Mouse (Mus musculus): Measurements from ENCODE around the gene Fxn. TPM values are rescaled to one million over a fixed set of nuclear protein-coding genes. Genes with fewer than 3 reads are reported as not detected.

Fxn gene
- polyA plus RNA-seq, 1 experiment from 2014 or later: 44.6 TPM

DNA sequence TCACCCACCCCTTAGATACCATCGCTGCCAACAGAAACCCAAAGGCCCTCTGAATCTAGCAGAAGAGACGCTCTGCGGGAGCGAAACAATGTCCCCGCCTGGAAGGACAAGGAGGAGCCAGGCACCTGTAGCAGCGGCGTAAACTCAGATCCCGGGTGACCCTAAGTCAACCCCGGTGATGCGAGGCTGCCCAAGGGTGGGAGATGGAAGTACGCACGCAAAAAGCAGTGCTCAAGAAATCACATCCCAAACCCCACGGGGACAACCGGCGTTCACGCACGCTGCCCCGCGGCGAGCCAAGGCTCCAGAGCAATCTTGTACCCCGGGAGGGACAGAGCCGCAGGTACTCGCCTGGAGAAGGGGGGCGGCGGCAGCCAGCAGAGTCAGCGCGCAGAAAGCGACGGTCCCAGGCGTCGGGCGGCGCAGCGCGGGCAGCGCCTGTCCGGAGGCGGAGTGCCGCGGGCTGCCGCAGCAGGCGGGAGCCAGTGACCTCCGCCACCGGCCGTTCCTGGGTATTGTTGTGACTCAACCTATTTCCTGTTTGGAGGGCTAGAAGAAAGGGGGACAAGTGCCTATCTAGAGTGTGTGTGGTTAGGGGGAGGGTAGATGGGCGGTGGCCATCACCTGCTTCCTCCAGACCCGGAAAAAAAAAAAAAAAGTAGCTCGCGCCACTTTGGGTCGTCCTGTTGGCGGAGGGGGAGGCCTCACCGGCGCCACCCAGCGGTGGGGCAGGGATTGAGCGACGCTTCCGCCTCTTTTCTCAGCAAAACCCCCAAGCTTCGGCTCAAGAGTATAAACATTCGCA, 55.7 kb downstream of the Fxn start, which contains the start of gene Tjp2:
Tjp2 (minus strand) TSS at position 531 of the 805 bp plus-strand sequence.
- peak within 1 kb of the TSS; percentile 56 for H3K9ac ChIP-seq
- H3K27me3 ChIP-seq: peaks cover 48% of the 10 kb centered on the region
- peak within 1 kb of the TSS; percentile 82 for H3K4me2 ChIP-seq (replicated peaks)
- WGBS: under 1% methylated on average over 59 of the region's 59 CpGs
- H3K9me3 ChIP-seq (replicated peaks): no peaks in the 10 kb centered on the region
- peaks cover 11% of the 10 kb centered on the region for H3K4me1 ChIP-seq
- peak within 1 kb of the TSS; percentile 44 for H3K4me3 ChIP-seq
- no peaks in the 10 kb centered on the region for H3K36me3 ChIP-seq
- ATAC-seq (ENCODE audit: low FRiP score): peak; percentile 63; the same call in 1 of the 2 replicates
- H3K27ac ChIP-seq: no peak within 1 kb of the TSS

DNA sequence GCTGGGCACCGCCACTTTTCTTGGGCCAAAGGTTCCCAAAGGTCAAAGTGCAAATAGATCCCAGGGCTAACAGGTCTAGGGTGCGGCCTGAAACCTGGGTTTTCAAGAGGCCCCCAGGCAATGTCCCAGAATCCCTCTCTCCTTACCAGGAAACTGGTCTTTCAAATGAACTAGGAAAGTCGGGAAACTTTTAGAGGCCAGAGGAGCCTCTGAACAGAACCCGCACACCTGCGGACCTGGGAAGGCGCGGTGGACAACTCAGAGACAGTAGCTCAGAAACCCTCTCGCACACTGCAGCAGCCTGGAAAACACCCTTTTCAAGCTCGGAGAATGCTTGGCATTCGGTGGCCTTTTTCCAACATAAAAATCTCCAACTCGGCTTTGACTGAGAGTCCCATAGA, 56.6 kb downstream of the Fxn start:
- peak overlapping the region; percentile 44; the same call in 1 of the 2 replicates for H3K4me3 ChIP-seq
- H3K4me2 ChIP-seq (replicated peaks): peak overlapping the region; percentile 82
- peaks cover 48% of the 10 kb centered on the region for H3K27me3 ChIP-seq
- H3K9ac ChIP-seq: no peak overlapping the region
- no peaks in the 10 kb centered on the region for H3K36me3 ChIP-seq
- 12% methylated on average over 11 of the region's 11 CpGs for whole genome bisulfite sequencing
- peaks cover 11% of the 10 kb centered on the region for H3K4me1 ChIP-seq
- no peak overlapping the region for H3K27ac ChIP-seq
- no peak for ATAC-seq (ENCODE audit: low FRiP score)
- no peaks in the 10 kb centered on the region for H3K9me3 ChIP-seq (replicated peaks)

DNA sequence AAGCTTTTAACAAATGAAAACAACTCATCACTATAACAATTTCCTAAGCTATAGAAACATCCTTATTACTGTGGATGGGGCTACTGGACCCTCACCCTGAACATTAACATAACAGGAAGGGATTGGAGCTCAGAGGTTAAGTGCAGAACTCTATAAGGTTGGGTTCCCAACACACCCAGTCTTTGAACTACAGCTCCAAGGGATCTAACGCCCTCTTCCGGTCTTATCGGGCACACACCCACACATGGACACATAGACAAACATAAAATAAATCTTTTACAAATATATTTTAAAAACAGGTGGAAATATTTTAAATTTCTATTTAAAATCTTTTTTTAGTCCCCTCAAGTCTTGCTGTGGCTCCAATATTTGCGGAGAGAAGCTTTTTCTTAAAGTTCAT, 59.0 kb downstream of the Fxn start:
- Histone ChIP-seq H3K4me3 (no peak overlapping the region), H3K4me1 (peaks cover 11% of the 10 kb centered on the region), H3K4me2 (replicated peaks) (no peak overlapping the region), H3K9me3 (replicated peaks) (no peaks in the 10 kb centered on the region), H3K36me3 (no peaks in the 10 kb centered on the region), H3K27me3 (peaks cover 42% of the 10 kb centered on the region), H3K27ac (no peak overlapping the region), H3K9ac (no peak overlapping the region)
- ATAC-seq (ENCODE audit: low FRiP score): no peak
- WGBS: 90% methylated on average over 4 of the region's 4 CpGs

DNA sequence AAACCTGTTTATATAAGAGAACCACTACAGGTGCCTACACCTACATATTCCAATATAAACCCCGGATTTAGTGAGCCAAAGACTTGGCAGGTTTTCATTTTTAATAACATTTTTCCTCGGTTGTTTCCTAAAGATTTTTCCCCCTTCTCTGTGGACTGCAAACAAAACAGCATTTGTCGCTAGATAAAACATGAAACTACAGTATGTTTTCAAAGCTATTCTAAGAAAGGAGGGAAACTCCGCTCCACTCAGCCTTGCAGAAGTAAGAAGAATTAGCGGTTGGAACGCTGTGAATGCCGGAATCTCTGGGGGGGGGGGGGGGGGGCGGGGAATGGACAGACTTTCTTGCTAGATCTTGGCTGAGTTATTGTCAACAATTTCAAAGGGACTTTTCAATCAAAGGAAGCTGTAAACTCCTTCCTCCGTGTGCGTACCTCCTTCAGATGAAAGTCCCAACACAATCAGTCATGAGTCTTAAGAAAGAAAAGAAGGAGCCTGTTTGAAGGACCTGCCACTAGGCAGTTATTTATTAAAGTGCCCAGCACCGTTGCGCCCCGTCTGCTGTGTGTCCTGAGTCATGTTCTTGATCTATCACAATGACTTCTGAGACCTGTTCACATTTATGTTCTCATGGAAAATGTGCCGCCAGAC, 59.5 kb downstream of the Fxn start:
- Histone ChIP-seq H3K27me3 (peaks cover 38% of the 10 kb centered on the region), H3K9ac (no peak overlapping the region), H3K4me2 (replicated peaks) (no peak overlapping the region), H3K9me3 (replicated peaks) (no peaks in the 10 kb centered on the region), H3K36me3 (no peaks in the 10 kb centered on the region), H3K4me3 (no peak overlapping the region), H3K27ac (no peak overlapping the region), H3K4me1 (peaks cover 11% of the 10 kb centered on the region)
- ATAC-seq (ENCODE audit: low FRiP score): no peak
- WGBS: 43% methylated on average over 14 of the region's 14 CpGs

DNA sequence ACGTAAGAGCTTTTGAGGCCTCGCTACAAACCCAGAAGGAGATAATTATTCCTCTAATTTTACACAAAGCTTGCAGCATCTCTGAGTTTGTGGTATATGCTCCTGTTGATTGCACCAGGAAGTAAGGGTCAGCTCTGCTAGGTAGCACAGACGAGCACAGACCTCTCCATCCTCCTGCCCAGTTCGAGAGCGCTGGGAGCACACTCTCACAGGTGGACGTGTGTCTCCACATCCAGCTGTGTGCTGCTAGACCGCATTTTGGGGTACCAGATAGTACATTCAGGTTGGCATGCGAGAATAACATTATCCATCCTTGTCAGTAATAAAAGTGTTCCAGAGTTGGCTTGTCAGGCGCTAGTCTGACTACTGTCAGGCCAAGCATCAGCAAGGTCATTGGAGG, 61.4 kb downstream of the Fxn start:
- Histone ChIP-seq H3K27ac (no peak overlapping the region), H3K36me3 (no peaks in the 10 kb centered on the region), H3K27me3 (peaks cover 19% of the 10 kb centered on the region), H3K4me1 (no peaks in the 10 kb centered on the region), H3K9me3 (replicated peaks) (no peaks in the 10 kb centered on the region), H3K4me2 (replicated peaks) (no peak overlapping the region), H3K9ac (no peak overlapping the region), H3K4me3 (no peak overlapping the region)
- no peak for ATAC-seq (ENCODE audit: low FRiP score)
- WGBS: 73% methylated on average over 9 of the region's 9 CpGs

DNA sequence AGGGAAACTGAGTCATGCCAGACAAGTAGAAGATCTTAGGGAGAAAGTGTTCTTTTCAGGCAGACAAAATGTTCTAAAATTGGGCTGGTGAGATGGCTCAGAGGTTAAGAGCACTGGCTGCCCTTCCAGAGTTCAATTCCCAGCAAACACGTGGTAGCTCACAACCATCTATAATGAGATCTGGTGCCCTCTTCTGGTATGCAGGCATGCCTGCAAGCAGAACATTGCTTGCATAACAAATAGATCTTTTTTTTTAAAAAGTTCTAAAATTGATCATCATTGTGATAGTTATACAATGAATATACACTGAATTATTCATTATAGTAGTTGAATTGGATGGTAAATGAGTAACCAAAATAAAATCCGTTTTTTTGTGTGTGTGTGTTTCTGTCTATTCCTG, 62.1 kb downstream of the Fxn start:
- H3K4me3 ChIP-seq: no peak overlapping the region
- no peak for ATAC-seq (ENCODE audit: low FRiP score)
- H3K4me1 ChIP-seq: no peaks in the 10 kb centered on the region
- H3K9ac ChIP-seq: no peak overlapping the region
- 47% methylated on average over 2 of the region's 2 CpGs for WGBS
- no peaks in the 10 kb centered on the region for H3K9me3 ChIP-seq (replicated peaks)
- peaks cover 12% of the 10 kb centered on the region for H3K27me3 ChIP-seq
- H3K4me2 ChIP-seq (replicated peaks): no peak overlapping the region
- no peaks in the 10 kb centered on the region for H3K36me3 ChIP-seq
- H3K27ac ChIP-seq: no peak overlapping the region

DNA sequence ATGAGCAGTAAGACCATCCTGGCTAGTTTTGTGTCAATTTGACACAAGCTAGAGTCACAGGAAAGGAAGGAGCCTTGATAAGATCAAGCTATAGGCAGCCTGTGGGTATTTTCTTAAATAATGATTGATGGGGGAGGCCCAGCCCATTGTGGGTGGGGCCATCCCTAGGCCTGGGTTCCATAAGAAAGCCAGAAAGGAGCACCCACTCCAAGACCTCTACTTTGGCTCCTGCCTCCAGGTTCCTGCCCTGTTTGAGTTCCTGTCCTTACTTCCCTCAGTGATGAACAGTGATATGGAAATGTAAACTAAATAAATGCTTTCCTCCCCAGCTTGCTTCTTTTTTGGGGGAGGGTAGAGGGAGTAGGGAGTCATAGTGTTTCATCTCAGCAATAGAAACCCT, 62.6 kb downstream of the Fxn start:
- H3K27me3 ChIP-seq: peaks cover 8% of the 10 kb centered on the region
- no peak for ATAC-seq (ENCODE audit: low FRiP score)
- no peak overlapping the region for H3K27ac ChIP-seq
- no peaks in the 10 kb centered on the region for H3K36me3 ChIP-seq
- H3K4me1 ChIP-seq: 0 out of 2 replicates have a peak, but pooled peaks cover 2% of the 10 kb centered on the region
- H3K4me3 ChIP-seq: no peak overlapping the region
- no peak overlapping the region for H3K4me2 ChIP-seq (replicated peaks)
- H3K9me3 ChIP-seq (replicated peaks): no peaks in the 10 kb centered on the region
- H3K9ac ChIP-seq: no peak overlapping the region

DNA sequence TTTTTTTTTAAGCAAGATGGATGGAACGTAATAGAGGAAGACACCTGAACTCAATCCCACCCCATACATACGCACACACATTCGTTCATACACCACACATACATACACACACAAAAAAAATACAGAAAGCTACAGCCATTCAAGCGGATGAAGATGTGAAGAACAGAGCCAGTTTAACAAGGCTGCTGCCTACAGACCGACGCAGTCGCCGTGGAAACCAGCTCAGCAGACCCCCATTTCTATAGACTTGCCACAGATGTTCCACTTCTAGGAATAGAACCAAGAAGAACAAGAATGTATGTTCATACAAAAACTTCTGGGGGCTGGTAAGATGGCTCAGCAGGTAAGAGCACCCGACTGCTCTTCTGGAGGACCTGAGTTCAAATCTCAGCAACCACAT, 63.6 kb downstream of the Fxn start:
- Histone ChIP-seq H3K27ac (no peak overlapping the region), H3K4me2 (replicated peaks) (no peak overlapping the region), H3K4me3 (no peak overlapping the region), H3K9me3 (replicated peaks) (no peaks in the 10 kb centered on the region), H3K36me3 (no peaks in the 10 kb centered on the region), H3K4me1 (0 out of 2 replicates have a peak, but pooled peaks cover 5% of the 10 kb centered on the region), H3K27me3 (no peaks in the 10 kb centered on the region), H3K9ac (no peak overlapping the region)
- ATAC-seq (ENCODE audit: low FRiP score): no peak
- 73% methylated on average over 9 of the region's 9 CpGs for WGBS

DNA sequence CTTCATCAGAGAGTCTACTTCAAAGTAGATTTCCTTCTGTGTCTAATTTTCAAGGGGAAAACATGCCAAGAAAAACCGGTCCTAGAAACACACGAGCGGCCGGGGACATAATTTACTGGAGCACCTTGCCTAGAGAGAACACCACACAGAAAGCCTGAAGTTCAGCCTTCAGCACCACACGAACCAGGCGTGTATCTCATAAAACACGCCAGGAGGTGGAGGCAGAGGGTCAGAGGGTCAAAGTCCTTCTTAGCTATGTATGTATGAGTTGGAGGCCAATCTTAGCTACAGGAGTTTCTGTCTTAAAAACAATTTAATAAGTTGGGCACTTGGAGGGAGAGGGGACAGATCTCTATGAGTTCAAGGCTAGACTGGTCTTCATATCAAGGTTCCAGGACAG, 65.5 kb downstream of the Fxn start:
- Histone ChIP-seq H3K27me3 (no peaks in the 10 kb centered on the region), H3K4me3 (no peak overlapping the region), H3K4me1 (0 out of 2 replicates have a peak, but pooled peaks cover 5% of the 10 kb centered on the region), H3K9me3 (replicated peaks) (no peaks in the 10 kb centered on the region), H3K27ac (no peak overlapping the region), H3K4me2 (replicated peaks) (no peak overlapping the region), H3K36me3 (no peaks in the 10 kb centered on the region), H3K9ac (no peak overlapping the region)
- ATAC-seq (ENCODE audit: low FRiP score): no peak
- 79% methylated on average over 7 of the region's 7 CpGs for WGBS

DNA sequence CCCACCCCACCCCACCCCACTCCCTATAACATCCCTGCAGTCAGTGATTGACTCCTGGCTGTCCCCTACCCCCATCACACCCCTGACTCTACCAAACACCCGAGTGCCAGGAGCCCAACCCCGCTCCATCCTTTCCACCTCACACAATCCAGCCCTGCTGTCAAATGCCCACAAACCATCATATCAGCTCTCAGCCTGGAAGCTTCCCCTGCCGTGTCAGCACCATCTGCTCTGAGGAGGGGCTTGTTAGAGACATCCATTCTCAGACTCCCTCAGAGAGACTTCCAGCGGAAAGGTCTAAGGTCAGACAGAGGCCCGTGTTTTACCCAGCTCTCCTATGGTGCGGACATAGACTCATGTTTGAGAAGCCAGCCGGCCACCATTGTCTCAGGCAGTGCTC, 67.1 kb downstream of the Fxn start:
- Histone ChIP-seq H3K27ac (no peak overlapping the region), H3K4me3 (no peak overlapping the region)
- WGBS: 34% methylated on average over 7 of the region's 7 CpGs

DNA sequence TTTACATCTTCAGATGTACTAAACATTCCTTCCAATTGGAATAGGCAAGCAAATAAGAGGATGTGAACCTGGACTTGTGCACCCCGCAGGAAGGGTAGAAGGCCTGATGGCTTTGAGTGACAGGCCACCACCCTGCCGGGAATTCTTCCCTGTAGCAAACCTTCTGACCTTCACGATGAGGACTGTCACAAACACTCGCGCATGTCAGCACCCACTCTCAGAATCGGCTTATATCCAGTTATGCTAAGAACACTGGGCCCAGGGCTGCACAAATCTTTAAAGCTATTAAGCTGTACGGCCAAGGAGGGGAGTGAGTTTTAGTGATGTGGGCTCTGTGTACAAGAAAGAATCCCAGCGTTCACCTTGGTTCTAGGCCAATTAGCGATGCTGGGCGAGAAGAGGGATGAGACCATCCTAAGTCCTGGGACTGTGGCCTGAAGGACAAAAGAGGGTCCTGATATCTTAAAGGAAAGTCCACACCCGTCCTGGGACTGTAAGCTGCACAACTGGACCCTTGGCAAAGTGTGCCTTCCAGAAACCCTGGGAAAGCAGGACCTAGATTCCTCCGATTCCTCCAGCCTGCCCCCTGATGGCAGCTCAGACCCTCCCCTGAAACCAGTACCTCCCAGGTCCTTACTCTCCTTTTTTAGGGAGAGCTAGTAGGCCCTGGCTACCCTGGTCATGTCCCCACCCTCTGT, 67.7 kb downstream of the Fxn start:
- no peak overlapping the region for H3K27ac ChIP-seq
- no peak overlapping the region for H3K4me3 ChIP-seq
- 79% methylated on average over 12 of the region's 12 CpGs for WGBS
- H3K27me3 ChIP-seq: no peaks in the 10 kb centered on the region
- no peaks in the 10 kb centered on the region for H3K9me3 ChIP-seq (replicated peaks)
- no peak for ATAC-seq (ENCODE audit: low FRiP score)
- no peak overlapping the region for H3K4me2 ChIP-seq (replicated peaks)
- H3K4me1 ChIP-seq: 0 out of 2 replicates have a peak, but pooled peaks cover 5% of the 10 kb centered on the region
- no peaks in the 10 kb centered on the region for H3K36me3 ChIP-seq
- H3K9ac ChIP-seq: no peak overlapping the region

More for the DNA sequence above, 67.1 kb downstream of the Fxn start:
- 0 out of 2 replicates have a peak, but pooled peaks have one; percentile 11 for ATAC-seq (ENCODE audit: low FRiP score)
- Histone ChIP-seq H3K27me3 (no peaks in the 10 kb centered on the region), H3K9me3 (replicated peaks) (no peaks in the 10 kb centered on the region), H3K9ac (no peak overlapping the region), H3K4me2 (replicated peaks) (no peak overlapping the region), H3K36me3 (no peaks in the 10 kb centered on the region), H3K4me1 (0 out of 2 replicates have a peak, but pooled peaks cover 5% of the 10 kb centered on the region)
